Mouse (Mus musculus) v-Abl transformed pro-B cells (cell line): ENCODE measurements around the gene Gdpd5.

ENCODE experiments used
- in situ Hi-C, 2 experiments: fragments of 400-800 bp; cut with MboI; formaldehyde crosslinking; loops; one replicate each; pipeline ENCODE4 v1.15.1; 2025; ENCODE audit not compliant: unreplicated experiment in 2 of 2

The Gdpd5 gene

GRCm38 (mm10) chr7:99510087-99510501 is 128.9 kb downstream of the Gdpd5 start:
- in situ Hi-C loops, result no loop called here
